Mouse (Mus musculus): ENCODE measurements at regions not wholly inside any gene's neighbourhood (a gene's known extent, or its start where the extent isn't known, plus 50 kb on each side); places are given as distances from the start of the nearest gene placed in this dataset.

DNA sequence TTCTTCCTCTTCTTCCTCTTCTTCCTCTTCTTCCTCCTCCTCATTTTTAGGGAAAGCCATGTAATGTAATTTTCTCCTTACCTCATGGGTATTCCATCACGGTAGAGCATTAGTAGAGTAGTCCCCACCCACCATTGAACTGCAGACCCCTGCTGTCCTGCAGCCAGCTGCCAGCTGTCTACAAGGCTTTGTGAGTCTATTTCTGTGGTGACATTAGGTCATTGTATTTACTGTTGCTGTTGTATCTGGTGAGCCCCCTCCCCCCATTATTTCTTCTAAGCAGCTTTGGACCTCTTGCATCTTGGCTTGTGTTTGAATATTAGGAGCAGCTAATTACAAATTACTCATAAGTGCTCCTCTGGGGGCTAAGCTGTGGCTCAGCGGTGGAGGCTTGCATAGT lies 66.0 kb upstream of the Zfhx3 start:
- 43% methylated on average over 2 of the region's 2 CpGs for WGBS
- DNase-seq (ENCODE audit: low spot score): no peak
- Histone ChIP-seq H3K9me3 (0 out of 2 replicates have a peak, but pooled peaks cover 5% of the 10 kb centered on the region), H3K27me3 (ENCODE audit: insufficient read depth, poor library complexity, severe bottlenecking) (peaks cover 14% of the 10 kb centered on the region; the same call in 1 of the 2 replicates), H3K4me1 (replicated peaks) (peaks cover 18% of the 10 kb centered on the region), H3K36me3 (no peaks in the 10 kb centered on the region), H3K4me3 (no peak overlapping the region), H3K27ac (no peak overlapping the region)

- Histone ChIP-seq H3K9me3 (no peaks in the 10 kb centered on the region), H3K4me1 (replicated peaks) (peaks cover 16% of the 10 kb centered on the region), H3K27ac (no peak overlapping the region), H3K27me3 (ENCODE audit: insufficient read depth, poor library complexity, severe bottlenecking) (peaks cover 14% of the 10 kb centered on the region), H3K36me3 (no peaks in the 10 kb centered on the region), H3K4me3 (no peak overlapping the region)
- peak; percentile 47 for DNase-seq (ENCODE audit: low spot score)
- WGBS: 27% methylated on average over 7 of the region's 7 CpGs
These were observed 60.6 kb upstream of the Zfhx3 start for GRCm38 (mm10) chr8:107881851-107882250.

DNA sequence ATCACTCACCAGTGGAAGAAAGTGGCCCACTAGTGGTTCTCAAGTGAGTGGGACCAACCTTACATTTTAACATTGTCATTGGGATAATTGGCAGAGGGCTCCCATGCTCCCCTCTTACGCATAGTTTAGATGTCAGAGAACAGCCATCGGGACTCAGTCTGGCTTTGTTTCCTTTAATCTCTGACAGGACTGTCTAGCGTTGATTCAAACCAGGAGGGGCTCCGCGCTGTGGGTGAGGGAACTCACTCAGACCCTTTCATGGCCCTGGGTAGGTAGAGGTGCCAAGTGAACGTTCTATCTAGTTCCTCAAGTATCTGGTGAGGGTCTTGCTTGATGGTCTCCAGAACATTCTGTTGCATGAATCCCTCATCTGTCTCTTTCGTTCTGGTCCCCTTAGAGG lies 56.9 kb upstream of the Zfhx3 start:
- Histone ChIP-seq H3K27me3 (ENCODE audit: insufficient read depth, poor library complexity, severe bottlenecking) (no peaks in the 10 kb centered on the region; the same call in 1 of the 2 replicates), H3K9me3 (no peaks in the 10 kb centered on the region), H3K4me1 (replicated peaks) (peaks cover 12% of the 10 kb centered on the region), H3K36me3 (no peaks in the 10 kb centered on the region), H3K4me3 (no peak overlapping the region), H3K27ac (peak overlapping the region; percentile 29; the same call in 1 of the 2 replicates)
- DNase-seq (ENCODE audit: low spot score): no peak
- WGBS: 53% methylated on average over 7 of the region's 7 CpGs

DNA sequence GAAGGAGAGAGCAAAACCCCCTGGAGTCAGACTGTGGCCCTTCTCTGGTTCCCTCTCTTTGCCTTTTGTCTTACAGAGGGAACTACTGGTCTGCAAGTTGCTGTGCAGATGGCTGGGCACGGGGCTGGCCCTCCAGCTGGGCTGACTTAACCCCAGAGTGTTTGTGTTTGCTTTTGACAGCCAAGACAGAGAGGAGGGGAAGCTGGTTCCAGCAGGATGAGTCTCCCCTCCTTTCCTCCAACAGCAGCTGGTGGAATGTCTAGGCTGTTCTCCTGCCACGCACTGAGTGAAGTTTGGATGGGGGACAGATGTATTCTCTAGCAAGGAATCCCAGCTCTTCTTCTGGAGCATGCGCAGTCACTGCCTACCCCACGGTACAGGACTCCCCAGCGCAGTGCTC lies 56.5 kb upstream of the Zfhx3 start:
- Histone ChIP-seq H3K4me1 (replicated peaks) (peaks cover 12% of the 10 kb centered on the region), H3K4me3 (no peak overlapping the region), H3K27me3 (ENCODE audit: insufficient read depth, poor library complexity, severe bottlenecking) (no peaks in the 10 kb centered on the region; the same call in 1 of the 2 replicates), H3K9me3 (no peaks in the 10 kb centered on the region), H3K27ac (peak overlapping the region; percentile 29; the same call in 1 of the 2 replicates), H3K36me3 (no peaks in the 10 kb centered on the region)
- DNase-seq (ENCODE audit: low spot score): peak; percentile 62
- WGBS: 56% methylated on average over 5 of the region's 5 CpGs

DNA sequence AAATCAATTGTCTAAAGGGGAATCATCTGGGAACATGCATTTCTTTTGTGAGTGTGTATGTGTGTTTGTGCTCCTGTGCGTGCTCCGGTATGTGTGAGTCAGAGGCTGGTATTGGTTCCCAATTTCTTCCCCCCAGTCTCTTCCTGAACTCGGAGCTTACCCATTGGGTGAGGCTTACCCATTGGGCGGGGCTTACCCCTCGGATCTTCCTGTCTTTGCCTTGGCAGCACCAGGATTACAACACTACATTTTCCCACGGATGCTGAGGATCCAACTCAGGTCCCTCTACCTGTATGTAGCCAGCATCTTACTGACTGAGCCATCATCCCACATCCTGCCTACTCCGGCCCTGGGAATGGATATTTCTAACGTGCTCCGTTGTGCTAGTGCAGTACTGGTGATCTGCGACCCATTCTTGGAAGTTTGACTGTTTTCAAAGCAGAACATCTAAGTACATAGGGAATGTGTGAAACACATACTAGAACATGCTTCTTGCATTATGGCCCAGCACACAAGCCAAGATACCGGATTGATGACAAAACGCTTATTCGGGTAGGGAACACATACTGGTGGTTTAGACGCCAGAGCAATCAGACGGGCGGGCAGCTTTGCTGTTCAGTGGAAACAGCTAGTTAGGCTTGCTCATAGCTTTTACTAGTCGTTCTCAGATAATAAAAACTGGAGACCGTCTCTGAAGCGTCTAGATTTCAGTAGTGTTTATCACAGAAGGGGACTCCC lies 55.8 kb upstream of the Zfhx3 start:
- H3K36me3 ChIP-seq: no peaks in the 10 kb centered on the region
- WGBS: 89% methylated on average over 19 of the region's 19 CpGs
- DNase-seq (ENCODE audit: low spot score): no peak
- H3K27me3 ChIP-seq (ENCODE audit: insufficient read depth, poor library complexity, severe bottlenecking): no peaks in the 10 kb centered on the region; the same call in 1 of the 2 replicates
- H3K4me1 ChIP-seq (replicated peaks): peaks cover 12% of the 10 kb centered on the region
- no peak overlapping the region for H3K4me3 ChIP-seq
- no peaks in the 10 kb centered on the region for H3K9me3 ChIP-seq
- H3K27ac ChIP-seq: 0 out of 2 replicates have a peak overlapping the region, but pooled peaks have one; percentile 30

DNA sequence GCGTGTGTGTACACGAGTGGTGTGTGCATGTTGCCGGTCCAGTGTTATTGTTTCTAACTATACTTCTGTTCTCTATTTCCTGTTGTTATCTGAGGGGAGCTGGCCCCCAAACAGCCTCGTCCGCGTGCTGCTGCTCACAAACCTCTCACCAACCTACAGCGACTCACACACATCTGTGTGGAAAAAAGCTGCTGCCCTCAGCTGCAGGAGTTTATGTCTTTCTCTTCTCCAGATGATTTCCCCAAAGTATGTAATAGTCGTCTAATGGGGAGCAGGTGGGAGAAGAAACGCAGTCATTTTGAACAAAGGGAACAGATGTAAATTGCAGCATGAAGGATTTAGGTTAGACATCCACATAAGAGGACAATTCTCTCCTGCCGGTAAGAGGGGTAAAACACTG lies 55.1 kb upstream of the Zfhx3 start:
- Histone ChIP-seq H3K27me3 (ENCODE audit: insufficient read depth, poor library complexity, severe bottlenecking) (no peaks in the 10 kb centered on the region; the same call in 1 of the 2 replicates), H3K27ac (0 out of 2 replicates have a peak overlapping the region, but pooled peaks have one; percentile 30), H3K4me1 (replicated peaks) (peaks cover 12% of the 10 kb centered on the region), H3K4me3 (no peak overlapping the region), H3K9me3 (no peaks in the 10 kb centered on the region), H3K36me3 (no peaks in the 10 kb centered on the region)
- DNase-seq (ENCODE audit: low spot score): no peak
- 64% methylated on average over 10 of the region's 10 CpGs for WGBS

DNA sequence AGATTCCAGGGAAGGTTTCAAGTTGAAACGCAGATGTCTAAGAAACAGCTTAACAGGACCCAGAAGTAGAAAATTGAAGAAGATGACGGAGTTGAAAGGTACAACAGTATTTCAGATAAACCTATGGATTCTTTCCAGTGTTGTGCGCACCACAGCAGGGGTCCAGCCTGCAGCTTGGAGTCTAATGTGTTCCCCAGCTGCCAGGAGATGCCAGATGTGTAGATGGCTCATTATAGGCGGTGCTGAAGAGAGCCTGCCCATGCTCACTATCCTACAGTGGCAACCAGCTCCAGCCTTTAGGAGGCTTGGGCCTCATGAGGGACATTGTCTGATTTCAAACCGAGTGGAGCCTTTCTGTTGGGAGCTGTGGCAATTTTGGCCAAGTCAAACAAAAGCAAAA lies 51.5 kb upstream of the Zfhx3 start:
- no peaks in the 10 kb centered on the region for H3K36me3 ChIP-seq
- 77% methylated on average over 5 of the region's 5 CpGs for WGBS

More for the DNA sequence above, 51.5 kb upstream of the Zfhx3 start:
- Histone ChIP-seq H3K9me3 (no peaks in the 10 kb centered on the region), H3K4me1 (replicated peaks) (peaks cover 4% of the 10 kb centered on the region), H3K27me3 (ENCODE audit: insufficient read depth, poor library complexity, severe bottlenecking) (no peaks in the 10 kb centered on the region; the same call in 1 of the 2 replicates), H3K27ac (no peak overlapping the region), H3K4me3 (no peak overlapping the region)
- no peak for DNase-seq (ENCODE audit: low spot score)

Data from hindbrain, embryonic 10.5 days (tissue).